Mouse (Mus musculus) frontal cortex, postnatal 14 days (tissue): ENCODE data around the gene Pitpnm2.

Experiments used
- DNase-seq, 2 experiments: peaks; one replicate each; pipeline ENCODE4 v3.0.0; 2022; ENCODE audit warnings: low spot score in 2 of 2

Gene Pitpnm2

GRCm38 (mm10) chr5:124247986-124248626, 1.5 kb downstream of the Pitpnm2 start:
- no peak for DNase-seq

GRCm38 (mm10) chr5:124247296-124247695, 2.3 kb downstream of the Pitpnm2 start:
- DNase-seq: no peak

- no peak for DNase-seq
Measured at GRCm38 (mm10) chr5:124244885-124245284, 4.7 kb downstream of the Pitpnm2 start.

- DNase-seq: no peak
Measured at GRCm38 (mm10) chr5:124244449-124244848, 5.1 kb downstream of the Pitpnm2 start.

- no peak for DNase-seq
Measured at GRCm38 (mm10) chr5:124243236-124243901, 6.2 kb downstream of the Pitpnm2 start.

GRCm38 (mm10) chr5:124241686-124242444, 7.7 kb downstream of the Pitpnm2 start:
- no peak for DNase-seq

- no peak for DNase-seq
Measured at GRCm38 (mm10) chr5:124240841-124241685, 8.5 kb downstream of the Pitpnm2 start.

GRCm38 (mm10) chr5:124236180-124236579, 13.4 kb downstream of the Pitpnm2 start:
- no peak for DNase-seq

GRCm38 (mm10) chr5:124234778-124235177, 14.8 kb downstream of the Pitpnm2 start:
- DNase-seq: no peak

GRCm38 (mm10) chr5:124233874-124234661, 15.5 kb downstream of the Pitpnm2 start:
- DNase-seq: no peak

GRCm38 (mm10) chr5:124233144-124233465, 16.5 kb downstream of the Pitpnm2 start:
- no peak for DNase-seq

- DNase-seq: no peak
Measured at GRCm38 (mm10) chr5:124232360-124233143, 17.0 kb downstream of the Pitpnm2 start.

- no peak for DNase-seq
Measured at GRCm38 (mm10) chr5:124230461-124230860, 19.1 kb downstream of the Pitpnm2 start.

- DNase-seq: no peak
Measured at GRCm38 (mm10) chr5:124227193-124227592, 22.4 kb downstream of the Pitpnm2 start.

GRCm38 (mm10) chr5:124226494-124226893, 23.1 kb downstream of the Pitpnm2 start:
- DNase-seq: no peak

GRCm38 (mm10) chr5:124225891-124226290, 23.7 kb downstream of the Pitpnm2 start:
- no peak for DNase-seq

GRCm38 (mm10) chr5:124224321-124225092, 25.1 kb downstream of the Pitpnm2 start:
- no peak for DNase-seq

- no peak for DNase-seq
Measured at GRCm38 (mm10) chr5:124223574-124223973, 26.0 kb downstream of the Pitpnm2 start.

- no peak for DNase-seq
Measured at GRCm38 (mm10) chr5:124222696-124223095, 26.9 kb downstream of the Pitpnm2 start.

GRCm38 (mm10) chr5:124221736-124222040, 27.9 kb downstream of the Pitpnm2 start:
- no peak for DNase-seq
